Mouse (Mus musculus): ENCODE results near the gene Neurod6.
"Not testable (repeated sequence)": the region's sequence is repeated elsewhere in the genome, so short reads cannot be mapped to it uniquely, and the experiment has no call there.

The Neurod6 gene

DNA sequence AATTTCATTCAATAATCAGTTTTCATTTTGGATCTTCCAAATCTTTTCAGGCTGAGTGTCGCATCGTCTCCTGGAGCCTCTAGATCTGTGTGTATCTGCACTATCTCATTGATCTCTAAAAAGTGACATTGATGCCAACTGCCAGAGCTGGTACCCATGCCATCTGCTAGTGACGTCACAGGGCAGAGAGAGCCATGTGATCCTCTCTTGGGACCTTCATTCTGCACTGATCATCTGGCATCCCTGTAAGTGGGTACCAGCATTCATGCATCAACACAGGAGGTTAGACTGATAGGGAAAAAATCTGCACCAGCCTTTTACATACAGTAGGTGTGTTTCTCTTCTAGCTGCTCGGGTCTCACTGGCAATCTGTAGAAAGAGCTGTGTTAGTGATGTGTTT is at the start of gene Neurod6:
Gene Neurod6 (minus strand): TSS at position 290 of the 400 bp plus-strand sequence.
- peak; percentile 28 to 80 for DNase-seq (ENCODE audit: low spot score in 2 of 2)

DNA sequence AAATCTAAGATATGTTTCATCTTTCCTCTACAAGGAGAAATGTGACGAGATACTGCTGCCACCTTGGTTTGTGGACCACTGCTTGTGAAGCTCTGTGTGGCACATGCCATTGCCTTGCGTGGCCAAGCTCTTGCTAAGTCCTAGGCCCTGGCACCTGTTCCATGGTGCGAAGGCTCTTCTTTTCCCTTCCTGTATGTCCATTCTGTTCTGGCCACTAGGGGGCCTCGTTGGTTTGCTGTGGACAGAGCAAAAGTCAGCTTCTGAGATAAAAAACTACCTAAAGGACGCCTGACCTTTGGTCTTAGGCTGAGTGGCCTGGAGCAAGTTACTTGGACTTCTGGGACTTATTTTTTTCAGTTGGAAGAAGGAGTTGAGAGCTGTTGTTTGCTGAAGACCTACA is 36.1 kb upstream of the Neurod6 start:
- DNase-seq (ENCODE audit: low spot score in 2 of 2), result peak; percentile 6 to 80

DNA sequence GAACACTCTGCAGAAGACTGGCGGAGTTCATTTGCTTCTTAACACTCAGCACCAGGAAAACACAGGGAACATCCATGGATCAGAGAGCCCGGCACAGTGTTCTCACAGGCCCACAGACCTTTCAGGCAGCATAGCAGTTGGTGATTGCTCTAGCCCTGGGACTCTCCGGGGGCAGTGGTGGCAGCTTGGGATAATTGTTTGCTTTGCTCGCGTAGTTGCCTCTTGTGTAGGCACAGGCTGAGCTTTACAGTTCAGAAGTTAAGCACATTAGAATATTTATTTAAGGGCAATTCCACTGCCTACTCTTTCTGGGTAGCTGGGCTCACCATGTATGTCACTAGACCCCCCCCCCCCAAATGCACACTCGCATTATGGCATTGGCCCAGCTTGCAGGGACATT is 34.4 kb upstream of the Neurod6 start:
- DNase-seq (ENCODE audit: low spot score in 2 of 2), result no peak

DNA sequence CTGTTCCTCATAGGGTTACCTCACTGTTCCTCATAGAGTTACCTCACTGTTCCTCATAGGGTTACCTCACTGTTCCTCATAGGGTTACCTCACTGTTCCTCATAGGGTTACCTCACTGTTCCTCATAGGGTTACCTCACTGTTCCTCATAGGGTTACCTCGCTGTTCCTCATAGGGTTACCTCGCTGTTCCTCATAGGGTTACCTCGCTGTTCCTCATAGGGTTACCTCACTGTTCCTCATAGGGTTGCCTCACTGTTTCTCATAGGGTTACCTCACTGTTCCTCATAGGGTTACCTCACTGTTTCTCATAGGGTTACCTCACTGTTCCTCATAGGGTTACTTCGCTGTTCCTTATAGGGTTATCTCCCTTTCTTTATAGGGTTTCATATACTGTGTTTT is 29.9 kb upstream of the Neurod6 start:
- DNase-seq (ENCODE audit: low spot score in 2 of 2), result not testable (repeated sequence)

DNA sequence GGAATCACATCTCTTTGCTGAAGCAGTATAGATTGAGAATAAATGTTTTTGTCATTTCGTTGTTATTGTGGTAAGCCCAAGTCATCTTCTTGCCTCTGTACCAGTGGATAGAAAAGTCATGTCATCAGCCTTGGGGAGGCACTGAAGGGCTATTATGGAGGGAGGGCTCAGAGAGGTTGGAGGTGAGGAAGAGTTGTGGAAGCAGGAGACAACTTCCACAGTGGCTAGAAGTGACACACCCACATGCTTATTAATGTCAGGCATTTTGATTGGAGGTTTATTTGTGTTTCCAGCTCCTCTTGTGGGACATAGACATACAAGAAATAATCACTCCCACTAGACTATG is 23.7 kb upstream of the Neurod6 start:
- no peak for DNase-seq (ENCODE audit: low spot score in 2 of 2)

DNA sequence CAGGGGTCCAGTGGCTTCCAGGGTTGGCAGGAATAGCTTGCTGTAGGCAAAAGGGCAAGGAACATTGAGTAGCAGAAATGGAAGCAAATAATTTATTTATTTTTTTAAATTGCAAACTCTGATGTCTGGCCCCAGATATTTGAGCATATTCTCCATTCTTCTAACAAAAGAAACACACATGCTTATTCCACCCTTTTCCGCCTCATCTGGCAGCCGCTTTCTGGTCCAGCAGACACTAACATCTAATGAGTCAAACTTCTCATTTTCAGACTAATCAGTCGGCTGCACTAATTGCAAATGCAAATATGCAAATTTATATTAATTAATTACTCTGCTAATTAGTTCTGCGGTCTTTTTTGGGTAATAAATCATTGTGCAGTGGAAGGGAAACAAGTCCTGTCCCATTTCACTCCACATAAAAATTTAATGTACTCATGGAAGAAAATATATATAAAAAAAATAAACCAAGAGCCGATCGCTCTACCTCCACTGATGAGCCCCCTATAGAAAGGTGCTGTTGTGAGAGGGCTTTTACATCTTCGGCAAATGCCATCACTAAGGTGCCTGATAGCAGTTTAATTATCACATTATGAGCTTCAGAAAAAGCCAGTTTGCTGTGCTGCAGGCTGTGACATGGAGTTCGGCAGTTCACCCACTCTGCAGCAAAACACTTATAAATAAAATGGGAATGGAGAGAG is 23.1 kb upstream of the Neurod6 start:
- no peak for DNase-seq (ENCODE audit: low spot score in 2 of 2)

DNA sequence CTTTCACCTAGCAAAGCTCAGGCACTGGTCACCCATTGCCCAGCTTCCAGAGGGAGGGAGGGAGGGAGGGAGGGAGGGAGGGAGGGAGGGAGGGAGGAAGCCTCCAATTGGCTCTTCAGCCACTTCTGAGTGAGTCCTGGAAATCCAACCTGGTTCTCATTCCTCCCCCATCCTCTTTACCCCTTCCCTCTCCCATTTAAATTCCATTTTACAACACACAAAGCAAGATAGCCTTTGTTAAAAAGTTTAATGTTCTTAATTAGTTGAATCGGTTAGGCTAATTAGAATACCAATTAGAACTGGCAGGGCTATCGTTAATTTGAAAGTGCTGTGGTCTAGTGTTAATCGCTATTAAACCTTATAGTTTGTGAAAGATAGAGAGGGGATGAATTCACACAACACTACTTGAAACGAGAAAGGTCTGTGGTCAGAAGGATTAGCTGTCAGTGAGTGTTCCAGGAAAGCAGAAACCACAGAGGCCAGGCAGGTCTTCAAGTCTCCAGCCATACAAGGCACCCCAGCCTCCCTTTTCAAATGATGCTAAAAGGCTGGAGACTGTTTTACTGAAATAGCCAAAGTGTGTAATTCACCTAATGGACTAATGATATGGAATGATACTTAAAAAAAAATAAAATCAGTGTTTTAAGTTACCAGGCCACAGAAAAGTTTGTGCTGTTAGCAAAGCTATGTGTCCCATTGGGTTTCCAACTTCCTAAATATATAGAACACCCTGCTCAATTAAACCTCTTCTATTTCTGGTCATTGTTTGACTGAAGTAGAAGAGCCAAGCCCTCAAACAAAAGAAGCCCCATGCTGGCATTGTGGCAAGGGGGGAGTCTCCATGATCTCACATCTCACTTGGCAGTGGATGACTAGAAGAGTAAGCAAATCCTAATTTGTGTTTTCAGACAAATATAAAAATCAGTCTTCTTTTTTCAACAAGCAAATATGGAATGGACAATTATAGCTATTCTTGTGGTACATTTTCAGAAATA is 19.6 kb upstream of the Neurod6 start:
- DNase-seq (ENCODE audit: low spot score in 2 of 2), result no peak

DNA sequence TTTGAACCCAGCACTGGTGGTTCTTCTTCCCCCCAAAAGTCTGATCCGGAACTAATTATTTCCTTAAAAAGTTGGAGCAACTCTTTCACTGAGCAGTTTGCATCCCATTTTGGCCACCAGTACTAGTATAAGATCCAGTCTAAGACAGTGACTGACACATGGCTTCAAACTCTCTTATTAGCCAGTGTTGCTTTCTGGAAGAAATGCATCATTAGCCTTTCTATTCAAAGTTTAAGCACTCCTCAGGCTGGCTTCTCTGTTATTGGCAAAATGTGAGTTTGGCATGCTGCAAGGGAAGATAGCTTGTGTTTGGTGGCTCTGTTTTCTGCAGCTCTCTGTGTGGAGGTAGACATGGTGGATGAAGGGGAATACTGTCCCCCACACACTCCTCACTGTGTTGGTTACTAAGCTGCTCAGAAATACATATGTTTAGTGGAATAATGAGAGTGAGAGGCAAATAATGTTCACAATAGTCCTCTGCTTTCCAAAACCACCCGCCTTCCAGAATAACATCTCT is 9.0 kb upstream of the Neurod6 start:
- DNase-seq (ENCODE audit: low spot score in 2 of 2), result no peak

DNA sequence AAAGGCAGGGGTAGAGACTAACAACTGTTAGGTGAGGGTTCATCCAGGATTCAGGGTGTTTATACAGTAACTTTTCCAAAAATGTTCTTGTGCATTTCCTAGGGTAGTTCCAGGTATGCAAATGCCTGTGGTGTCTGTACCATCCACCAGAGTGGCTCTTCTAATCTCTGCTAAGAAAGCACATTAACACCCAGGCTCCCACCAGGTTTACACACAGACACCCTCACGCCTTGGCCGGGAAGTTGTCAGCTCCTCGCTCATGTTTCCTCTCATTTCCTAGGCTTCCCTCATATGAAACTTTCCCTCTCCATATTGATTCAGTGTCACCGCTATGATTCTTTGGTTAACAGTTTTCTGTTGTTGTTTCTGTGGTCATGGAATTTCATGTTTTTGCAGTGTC is 2.4 kb upstream of the Neurod6 start:
- peak in 1 of 2 experiments; percentile 33 for DNase-seq (ENCODE audit: low spot score in 2 of 2)

DNA sequence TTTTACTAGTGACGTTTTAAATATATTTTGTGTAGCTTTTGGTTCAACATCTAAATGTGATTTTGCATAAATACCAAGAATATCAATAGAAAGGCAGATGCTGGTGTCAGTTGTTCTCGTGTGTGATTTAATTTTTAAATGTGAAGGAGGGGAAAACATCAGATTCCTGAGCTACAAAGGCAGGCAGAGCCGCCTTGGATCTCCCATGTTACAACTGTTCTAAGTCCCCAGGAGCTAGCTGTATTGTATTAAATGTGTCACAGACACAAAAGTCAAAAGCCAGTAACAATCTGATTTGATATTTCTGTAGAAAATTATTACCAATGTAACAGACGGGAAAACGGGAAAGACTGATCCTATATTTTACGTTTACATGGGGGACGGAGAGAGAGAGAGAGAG is 1.8 kb upstream of the Neurod6 start:
- DNase-seq (ENCODE audit: low spot score in 2 of 2), result no peak

DNA sequence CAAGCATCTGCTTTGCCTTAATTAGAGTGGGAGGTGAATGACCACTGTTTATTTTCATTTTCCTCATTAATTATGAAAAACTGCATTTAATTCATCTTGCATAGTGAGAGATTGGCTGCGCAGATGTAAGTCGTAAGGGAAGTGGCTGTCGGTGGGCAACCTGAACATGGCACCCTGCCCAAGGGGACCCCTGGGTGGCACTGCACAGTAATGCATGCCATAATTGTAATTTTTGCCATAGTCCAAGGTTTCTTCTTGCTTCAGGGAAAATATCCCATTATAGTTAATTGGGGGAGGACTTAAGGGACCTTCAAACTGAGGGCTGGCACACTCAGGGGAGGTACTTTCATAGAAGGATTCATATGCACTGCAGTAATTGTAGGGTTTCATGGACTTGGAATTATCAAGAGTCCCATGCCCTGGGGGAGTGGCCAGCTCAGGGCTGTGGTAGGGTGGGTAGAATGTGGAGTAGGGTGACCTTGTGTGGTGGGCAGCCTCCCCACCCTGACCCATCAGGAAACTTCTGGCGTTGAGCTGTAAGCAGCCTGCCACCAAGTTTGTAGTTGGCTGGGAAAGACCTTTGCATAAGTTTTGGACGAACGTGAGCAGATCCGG is 2.4 kb downstream of the Neurod6 start:
- no peak for DNase-seq (ENCODE audit: low spot score in 2 of 2)

DNA sequence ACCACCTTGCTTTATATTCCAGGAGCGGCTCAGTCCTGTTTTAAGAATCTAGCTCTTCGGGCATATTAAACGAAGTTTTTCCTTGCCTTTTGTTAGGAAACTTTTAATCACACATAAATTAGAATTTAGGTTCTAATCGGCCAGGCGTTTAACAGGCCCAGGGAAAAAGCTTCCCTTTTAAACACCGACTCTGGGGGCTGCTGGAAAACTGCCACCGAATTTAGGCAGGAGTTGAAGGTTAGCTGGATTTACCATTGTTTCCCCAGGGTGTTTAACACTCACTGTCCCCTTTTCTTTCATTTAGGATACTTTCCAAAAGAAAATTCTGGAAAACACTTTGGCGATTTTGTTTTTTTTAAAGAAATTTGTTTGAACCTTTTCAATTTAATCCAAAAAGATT is 3.7 kb downstream of the Neurod6 start:
- no peak for DNase-seq (ENCODE audit: low spot score in 2 of 2)

DNA sequence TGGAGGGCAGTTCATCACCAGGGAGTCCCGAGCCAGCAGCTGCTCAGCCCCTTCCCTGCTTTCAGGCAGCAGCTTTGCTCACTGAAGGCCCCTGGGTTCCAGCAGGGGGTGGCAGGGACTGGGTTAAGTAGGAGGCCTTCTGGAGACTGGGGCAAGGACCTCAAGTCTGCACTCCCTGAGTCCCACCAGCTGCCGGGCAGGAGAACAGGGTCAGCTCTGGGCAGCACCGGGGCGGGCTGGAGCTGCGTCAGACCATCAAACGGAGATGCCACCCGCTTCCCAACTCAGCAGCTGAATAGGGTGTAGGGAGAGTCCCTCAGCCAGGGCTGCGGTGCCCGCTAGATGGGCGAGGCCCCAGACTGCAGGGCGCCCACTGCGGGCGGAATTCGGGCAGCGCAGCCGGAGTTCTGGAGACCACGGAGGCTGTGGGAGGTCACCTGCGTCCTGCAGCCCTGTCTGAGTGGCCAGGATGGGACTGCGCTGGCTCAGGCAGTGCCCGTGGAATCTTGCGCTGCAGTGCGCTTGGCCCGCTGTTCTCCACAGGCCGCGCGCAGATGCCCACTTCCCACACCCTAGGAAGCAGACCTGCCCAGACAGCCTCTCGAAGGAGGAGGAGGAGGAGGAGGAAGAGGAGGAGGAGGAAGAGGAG is 4.3 kb downstream of the Neurod6 start:
- DNase-seq (ENCODE audit: low spot score in 2 of 2), result peak in 1 of 2 experiments; percentile 46

DNA sequence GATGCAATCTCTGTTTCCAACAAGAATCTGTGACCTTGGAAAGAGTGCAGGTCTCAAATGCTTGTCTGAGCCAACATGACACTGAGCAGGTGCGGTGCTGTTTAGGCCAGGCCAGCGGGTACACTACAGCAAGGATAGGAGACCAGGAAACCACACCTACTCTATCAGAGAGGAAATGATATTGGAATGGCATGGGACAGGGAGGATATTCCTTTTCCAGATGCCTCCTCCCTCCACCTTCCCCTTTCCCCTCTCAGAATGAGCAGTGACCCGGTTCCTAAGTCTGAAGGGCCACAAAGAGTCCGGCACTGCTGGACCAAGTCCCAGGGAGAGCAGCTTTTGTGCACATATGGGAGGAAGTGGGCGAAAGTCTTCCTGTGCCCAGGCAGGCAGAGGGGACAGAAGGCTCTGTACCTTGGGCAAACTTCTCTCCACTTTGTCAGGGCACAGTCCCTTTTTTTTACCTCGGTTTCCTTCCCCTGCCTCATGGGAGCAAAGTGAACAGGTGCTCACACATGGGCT is 4.9 kb downstream of the Neurod6 start:
- peak in 1 of 2 experiments; percentile 22 for DNase-seq (ENCODE audit: low spot score in 2 of 2)

DNA sequence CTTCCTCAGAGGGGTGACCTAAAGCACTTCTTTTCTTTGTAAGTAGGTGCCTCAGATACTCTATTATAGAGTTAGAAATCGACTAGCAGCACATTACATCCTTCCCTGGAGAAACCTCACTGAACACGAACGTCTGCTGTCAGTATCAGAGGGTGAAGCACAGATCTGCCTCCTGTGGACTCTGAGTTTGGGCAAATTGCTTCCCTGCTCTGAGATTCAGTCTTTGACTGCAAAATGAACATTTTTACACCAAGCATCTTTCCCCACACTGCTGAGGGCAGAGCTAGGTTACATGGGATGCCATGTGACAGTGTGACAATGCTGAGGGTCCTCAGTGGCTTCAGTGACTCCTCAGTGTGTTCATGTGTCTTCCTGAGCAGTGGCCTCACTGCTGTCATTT is 13.3 kb downstream of the Neurod6 start:
- no peak for DNase-seq (ENCODE audit: low spot score in 2 of 2)

DNA sequence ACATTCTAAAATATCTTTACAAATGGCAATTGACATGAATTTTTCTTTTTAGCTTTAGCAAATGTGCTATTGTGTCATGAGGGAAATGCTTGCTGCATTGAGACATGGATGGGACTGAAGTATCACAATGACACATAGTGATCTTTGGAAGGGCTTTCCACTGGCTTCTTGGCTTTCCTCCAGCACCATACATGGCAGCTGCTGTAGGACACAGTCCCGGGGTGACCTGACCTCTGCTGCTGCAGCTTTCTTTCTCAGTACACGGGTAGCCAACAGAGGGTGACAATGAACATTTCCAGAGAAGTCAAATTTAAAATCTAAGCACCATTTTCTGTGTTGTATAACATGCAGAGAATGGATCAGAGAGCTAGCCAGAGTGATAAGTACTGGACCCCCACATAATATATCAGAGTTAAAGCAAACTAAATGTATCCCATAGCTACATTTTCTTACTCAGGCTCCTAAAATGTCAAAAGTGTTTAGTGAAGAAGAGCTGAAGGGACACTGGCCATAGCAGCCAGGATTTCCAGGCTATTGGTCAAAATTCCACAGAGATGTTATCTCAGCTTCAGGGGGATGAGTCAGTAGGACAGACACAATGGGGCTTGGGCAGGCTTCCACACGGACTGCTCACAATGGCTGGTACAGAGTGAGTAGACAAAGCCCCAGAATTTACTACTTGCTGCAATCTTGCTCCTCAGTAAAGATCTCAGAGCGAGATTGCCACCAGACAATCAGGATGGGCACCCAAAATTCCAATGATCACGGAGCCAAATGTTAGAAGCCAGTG is 19.7 kb downstream of the Neurod6 start:
- DNase-seq (ENCODE audit: low spot score in 2 of 2), result no peak

DNA sequence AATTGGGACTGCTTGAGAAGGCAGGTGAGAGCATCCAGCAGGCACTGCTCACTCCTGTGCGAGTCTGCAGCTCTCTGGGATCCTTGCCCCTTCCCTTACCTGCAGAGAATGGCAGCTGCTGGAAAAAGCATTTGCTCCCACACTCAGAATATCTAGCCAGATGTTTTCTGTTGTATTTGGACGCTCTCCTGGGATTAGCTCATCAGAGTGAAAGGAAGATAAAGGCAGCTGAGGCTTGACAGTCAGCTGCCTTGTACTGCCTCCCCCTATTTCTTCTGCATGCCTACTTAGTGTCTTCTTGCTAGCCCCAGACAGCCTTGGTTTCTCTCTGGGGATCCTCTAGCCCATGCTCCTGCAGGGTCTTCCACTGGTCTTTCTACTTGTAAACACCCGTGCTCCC is 31.1 kb downstream of the Neurod6 start:
- no peak for DNase-seq (ENCODE audit: low spot score in 2 of 2)

DNA sequence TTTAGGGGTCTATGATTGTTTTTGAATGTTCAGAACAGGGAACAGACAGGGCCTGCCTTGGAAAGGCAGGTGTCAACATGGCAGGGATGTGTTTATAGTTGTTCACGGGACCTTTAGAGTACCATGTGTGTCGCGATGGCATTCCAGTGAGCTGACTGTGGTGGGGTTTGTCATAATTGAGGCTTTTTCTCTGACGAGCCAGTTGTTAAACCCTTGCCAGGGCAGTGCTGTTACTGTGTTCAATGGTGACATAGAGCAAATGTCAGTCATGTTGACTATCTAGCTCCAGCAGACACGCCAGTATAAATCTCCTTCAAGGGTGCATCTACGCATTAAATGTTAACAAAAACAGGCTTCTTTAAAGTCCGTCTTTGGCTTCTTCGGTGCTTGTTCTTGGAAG is 31.5 kb downstream of the Neurod6 start:
- no peak for DNase-seq (ENCODE audit: low spot score in 2 of 2)

DNA sequence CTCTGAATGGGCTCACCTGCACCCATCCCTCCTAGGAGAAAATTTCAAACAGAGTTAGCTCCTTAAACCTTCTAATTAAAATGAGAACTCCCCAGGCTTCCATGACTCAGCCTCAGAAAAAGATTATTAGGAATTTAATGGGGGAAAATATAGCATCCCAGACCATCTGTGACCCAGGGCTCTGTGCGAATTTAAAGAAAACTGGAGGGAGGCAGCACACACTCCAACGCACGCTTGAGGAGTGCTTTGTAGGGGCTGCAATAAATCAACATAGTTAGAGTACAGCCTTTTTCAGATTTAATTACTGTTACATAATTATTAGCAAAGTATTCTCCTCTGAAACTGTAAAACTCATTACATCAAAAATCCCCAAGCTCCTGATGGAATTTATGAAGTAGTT is 32.2 kb downstream of the Neurod6 start:
- no peak for DNase-seq (ENCODE audit: low spot score in 2 of 2)

DNA sequence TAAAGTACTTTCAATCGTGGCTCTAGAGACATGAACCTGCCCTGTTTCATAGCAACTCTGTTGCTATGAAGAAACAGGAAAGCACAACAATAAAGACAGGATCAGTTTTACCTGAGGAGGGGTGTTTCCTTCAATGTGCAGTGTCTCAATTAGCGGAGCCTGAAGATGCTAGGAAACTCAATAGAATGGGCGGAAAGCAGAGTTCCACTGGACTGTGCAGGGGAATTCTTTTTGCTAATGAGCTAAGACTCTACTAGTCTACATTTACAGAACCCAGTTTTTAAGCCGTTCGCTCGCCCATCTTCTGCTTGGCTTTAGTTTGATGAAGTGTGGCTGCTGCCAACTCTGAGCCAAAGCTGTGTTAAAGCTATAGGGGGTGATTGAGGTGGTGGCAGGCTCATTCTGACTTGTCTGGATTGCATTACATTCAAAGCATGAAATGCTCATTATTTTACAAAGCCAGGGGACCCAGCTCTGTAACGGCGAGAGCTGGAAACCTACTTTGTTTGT is 33.2 kb downstream of the Neurod6 start:
- DNase-seq (ENCODE audit: low spot score in 2 of 2), result no peak

Measured in left cerebral cortex, adult 9 months (tissue).